Comparison of ENCODE assay signal across 8 mouse cellular contexts in genomic region chr6:31148311-31148856, GRCm38 (mm10).
DNase-seq lines count a peak whose midpoint lies in the region; ATAC-seq and TF ChIP-seq lines count a peak whose summit lies in the region.
"Had no signal": no experiment of that assay in that cellular context is flagged by ENCODE, and none has a peak within 500 bp of the region (broad histone marks: within the 10 kb centered on the region; RNA-seq: fewer than 3 reads in every experiment).

No protein-coding gene starts in this region.

- peak overlapping the region; percentile 91 for H3K27ac ChIP-seq in layer of hippocampus, adult 2 months
- H3K27ac ChIP-seq in hindbrain, embryonic 16.5 days (ENCODE audit: low read depth, low read length) = no peak overlapping the region

- WGBS in hindbrain, embryonic 16.5 days = 58% methylated on average over 8 of the region's 8 CpGs

- peak overlapping the region; percentile 63 for H3K4me2 ChIP-seq in myocyte (ENCODE audit: low read depth)
- no peak overlapping the region for H3K4me2 ChIP-seq in hindbrain, embryonic 16.5 days (ENCODE audit: low read length)

- no peak overlapping the region for H3K9ac ChIP-seq in hindbrain, embryonic 16.5 days (ENCODE audit: low read depth, low read length)

- no peak overlapping the region for H3ac ChIP-seq in myocyte (ENCODE audit: control insufficient read depth, insufficient read length)

- H3K4me1 ChIP-seq in hindbrain, embryonic 16.5 days (ENCODE audit: control insufficient read depth, insufficient read depth, low read depth, low read length) = no peaks in the 10 kb centered on the region

- no peaks in the 10 kb centered on the region for H3K9me3 ChIP-seq in hindbrain, embryonic 16.5 days (ENCODE audit: control insufficient read depth, low read length)

- intact Hi-C loops in heart, postnatal 25 days (cut with DNase I) = no loop called here

- no peak for ATAC-seq in hindbrain, embryonic 16.5 days

- TF ChIP-seq CTCF in layer of hippocampus, adult 2 months (conservative IDR thresholded peaks at IDR 0.05) = no peak

- H3K79me2 ChIP-seq in myocyte (ENCODE audit: control insufficient read depth, insufficient read depth) = no peaks in the 10 kb centered on the region

- no peaks in the 10 kb centered on the region for H3K27me3 ChIP-seq in myocyte (ENCODE audit: control insufficient read depth, insufficient read depth, insufficient read length)
- no peaks in the 10 kb centered on the region for H3K27me3 ChIP-seq in hindbrain, embryonic 16.5 days (replicated peaks; ENCODE audit: control insufficient read depth, insufficient read depth, low read length)

- peak; percentile 24 for TF ChIP-seq POLR2A in myocyte (IDR thresholded peaks at IDR 0.05; ENCODE audit: insufficient read length, low read depth)

- peak; percentile 60 to 65 for DNase-seq in layer of hippocampus, adult 2 months (ENCODE audit: low spot score in 2 of 2)
- no peak for DNase-seq in layer of hippocampus, adult 9-10 months (ENCODE audit: low spot score)
- peak; percentile 72 for DNase-seq in cerebellum, adult 9-10 months
- DNase-seq in heart, postnatal 25 days (ENCODE audit: low spot score) = peak; percentile 67
- no peak for DNase-seq in right cerebral cortex, postnatal 25 days
- DNase-seq: right cerebral cortex, adult 18-20 months had no signal

- H3K4me3 ChIP-seq in layer of hippocampus, adult 2 months = peak overlapping the region; percentile 8; the same call in 1 of the 2 replicates
- no peak overlapping the region for H3K4me3 ChIP-seq in myocyte
- no peak overlapping the region for H3K4me3 ChIP-seq in hindbrain, embryonic 16.5 days (ENCODE audit: low read length)

- H3K36me3 ChIP-seq in myocyte (ENCODE audit: control insufficient read depth, insufficient read depth) = no peaks in the 10 kb centered on the region
- H3K36me3 ChIP-seq in hindbrain, embryonic 16.5 days (ENCODE audit: control insufficient read depth, insufficient read depth, low read length) = no peaks in the 10 kb centered on the region

TF ChIP-seq in myocyte, 11 proteins besides CTCF, POLR2A, EP300 and RAD21:
- TF ChIP-seq MYOG (IDR thresholded peaks at IDR 0.05; ENCODE audit: control insufficient read depth in 1 of 3, insufficient read depth in 1 of 3, insufficient read length in 2 of 3, low read depth in 2 of 3) (no peak), MYOD1 (IDR thresholded peaks at IDR 0.05; ENCODE audit: control insufficient read depth in 1 of 3, insufficient read length in 2 of 3, low read depth in 2 of 3) (peak in 1 of 3 experiments; percentile 54), MAX (IDR thresholded peaks at IDR 0.05; ENCODE audit: low read depth) (no peak)

Comparison
In these comparisons a context has a peak if more than half of its experiments do, and no peak if none do; other contexts are left out.
1. DNase-seq: peak in layer of hippocampus, adult 2 months (2 of 2), cerebellum, adult 9-10 months (single experiment) and heart, postnatal 25 days (single experiment); none in layer of hippocampus, adult 9-10 months (single experiment) and right cerebral cortex, postnatal 25 days (single experiment).